Mouse (Mus musculus) adrenal gland, adult (tissue): ENCODE measurements at regions not wholly inside any gene's neighbourhood (a gene's known extent, or its start where the extent isn't known, plus 50 kb on each side); places are given as distances from the start of the nearest gene placed in this dataset.
A peak's percentile ranks its signal among the peaks of the same experiment; 100 is the strongest.

ENCODE experiments used
- DNase-seq, 2 experiments: peaks; one replicate each; pipeline ENCODE4 v3.0.0; 2022 to 2023; ENCODE audit warnings: low spot score in 1 of 2; ENCODE audit not compliant: inconsistent age in 2 of 2

DNA sequence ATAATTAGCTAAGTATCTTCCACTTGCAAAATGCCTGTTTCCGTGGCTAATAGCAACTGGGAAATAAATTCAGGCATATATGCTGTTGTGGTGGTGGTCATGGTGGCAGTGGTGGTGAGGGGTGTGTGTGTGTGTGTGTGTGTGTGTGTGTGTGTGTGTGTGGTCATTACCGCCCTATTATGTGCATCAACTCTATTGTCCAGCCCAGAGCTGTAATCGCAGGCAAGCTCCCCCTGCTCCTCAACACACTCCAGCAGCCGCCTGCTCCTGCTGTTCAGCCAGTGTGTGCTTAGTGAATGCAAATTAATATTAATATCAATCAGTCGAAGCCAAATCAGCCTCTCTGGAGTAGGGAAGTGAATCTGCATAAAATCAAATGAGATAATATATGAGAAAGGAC, 152.9 kb upstream of the Zic3 start:
- no peak for DNase-seq

DNA sequence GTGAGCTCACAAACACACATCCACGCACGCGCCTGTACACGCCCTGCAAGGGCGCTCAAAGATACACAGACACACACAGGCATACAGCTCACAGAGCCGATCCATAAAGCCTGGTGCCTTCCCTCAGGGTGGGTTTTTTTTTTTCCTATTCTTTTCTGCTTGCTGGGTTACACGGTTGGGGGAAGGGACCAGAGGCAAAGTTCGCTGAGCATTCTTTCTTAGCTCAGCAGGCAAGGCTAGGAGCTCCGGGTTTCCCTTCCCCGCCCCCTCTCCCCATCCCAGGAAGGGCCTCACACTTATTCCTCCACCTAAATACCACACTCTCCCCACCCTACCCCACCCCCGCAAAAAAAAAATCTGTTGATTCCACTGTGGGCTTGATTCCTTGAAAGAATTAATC, 105.8 kb upstream of the Zic3 start:
- DNase-seq: no peak

DNA sequence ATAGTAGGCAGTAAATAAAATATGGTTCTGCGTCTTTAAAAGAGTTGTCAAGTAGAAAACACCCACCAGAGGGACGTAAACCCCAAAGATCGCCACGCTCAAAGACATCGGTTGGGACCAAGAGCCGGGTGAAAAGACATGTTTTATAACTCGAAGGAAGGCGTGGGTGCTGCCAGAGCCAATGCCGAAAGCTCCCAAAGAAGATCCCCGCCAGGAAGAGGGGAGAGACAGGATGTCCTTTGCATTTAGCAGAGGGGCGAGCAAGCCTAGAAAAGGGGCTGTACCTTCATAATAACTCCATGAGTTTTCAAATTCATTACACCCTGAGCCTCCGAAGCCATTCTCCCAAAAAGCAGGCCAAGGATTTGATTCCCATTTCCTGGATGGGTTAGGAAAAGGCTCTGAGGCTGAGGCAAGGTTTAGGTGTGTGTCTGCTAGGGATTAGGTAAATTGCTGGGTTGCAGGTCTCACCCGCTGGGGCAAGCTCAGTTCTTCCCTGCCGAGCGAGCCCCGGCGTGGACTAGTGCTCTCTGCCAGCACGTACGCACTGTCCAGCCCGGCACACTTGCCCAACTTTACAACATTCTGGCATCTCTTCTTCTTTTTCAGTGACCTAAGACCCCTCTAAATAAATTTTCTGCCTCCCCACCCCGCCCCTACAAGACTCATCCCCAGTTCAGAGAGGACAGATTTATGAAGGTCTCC, 104.9 kb upstream of the Zic3 start:
- DNase-seq: peak in 1 of 2 experiments; percentile 32

DNA sequence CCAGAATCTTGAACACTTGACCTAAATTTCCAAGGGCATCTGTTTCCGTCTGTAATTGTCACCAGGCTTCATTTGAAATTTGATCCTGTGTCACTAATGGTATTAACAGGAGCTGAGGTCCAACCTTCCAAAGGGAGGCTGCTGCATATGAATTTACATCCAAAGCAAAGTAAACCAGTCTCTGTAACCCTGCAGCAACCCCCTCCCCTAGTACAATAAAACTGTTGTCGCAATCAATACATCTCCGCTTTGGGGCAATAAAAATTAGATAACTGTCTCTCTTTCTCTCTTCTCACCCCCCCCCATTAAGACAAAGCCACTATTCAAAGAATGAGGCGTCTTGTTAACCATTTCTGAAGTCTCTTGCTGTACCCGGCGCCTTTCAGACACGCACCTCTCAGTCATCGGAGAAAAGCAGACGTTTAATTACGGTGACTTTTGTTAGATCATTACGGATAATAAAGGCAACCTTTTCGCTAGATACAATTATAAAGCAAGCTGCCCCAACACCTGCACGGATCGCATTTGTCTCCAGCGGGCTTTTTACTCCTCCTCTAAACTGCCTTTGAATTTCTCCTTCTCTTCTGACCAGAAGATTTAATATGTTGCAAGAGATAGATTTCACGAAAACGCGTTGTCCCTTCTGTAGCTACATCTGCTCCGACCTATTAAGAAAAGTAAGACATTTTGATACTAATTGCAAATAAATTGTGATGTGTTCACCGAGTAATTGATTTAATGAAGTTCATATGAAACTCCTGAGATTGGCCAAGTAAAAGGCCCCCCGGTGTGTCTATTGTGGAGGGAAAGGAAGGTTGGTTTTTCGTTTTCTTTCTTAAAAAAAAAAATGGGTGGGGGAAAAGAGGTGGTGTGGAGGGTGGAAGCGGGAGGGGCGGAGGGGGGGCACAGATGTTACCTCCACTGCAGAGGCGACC, 104.1 kb upstream of the Zic3 start:
- no peak for DNase-seq

DNA sequence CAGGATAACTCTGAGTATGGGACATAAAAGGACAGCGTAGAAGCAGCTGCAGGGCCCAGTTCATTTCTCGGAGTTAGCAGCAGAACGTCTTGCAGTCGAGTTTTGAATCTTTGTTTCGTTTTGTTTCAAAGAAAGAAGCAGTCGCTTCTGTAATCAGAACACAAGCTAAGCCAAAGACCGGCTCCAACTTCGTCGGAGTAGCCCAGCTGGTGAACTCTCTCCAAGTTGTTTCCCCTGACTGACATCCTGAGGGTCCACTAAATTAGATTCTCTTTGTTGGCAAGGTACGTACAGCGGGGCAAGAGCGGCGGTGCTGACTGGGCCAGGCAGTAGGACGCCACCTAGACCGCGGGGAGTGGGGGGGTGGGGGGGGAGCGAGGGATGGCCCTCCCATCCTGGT, 102.6 kb upstream of the Zic3 start:
- peak in 1 of 2 experiments; percentile 54 for DNase-seq

DNA sequence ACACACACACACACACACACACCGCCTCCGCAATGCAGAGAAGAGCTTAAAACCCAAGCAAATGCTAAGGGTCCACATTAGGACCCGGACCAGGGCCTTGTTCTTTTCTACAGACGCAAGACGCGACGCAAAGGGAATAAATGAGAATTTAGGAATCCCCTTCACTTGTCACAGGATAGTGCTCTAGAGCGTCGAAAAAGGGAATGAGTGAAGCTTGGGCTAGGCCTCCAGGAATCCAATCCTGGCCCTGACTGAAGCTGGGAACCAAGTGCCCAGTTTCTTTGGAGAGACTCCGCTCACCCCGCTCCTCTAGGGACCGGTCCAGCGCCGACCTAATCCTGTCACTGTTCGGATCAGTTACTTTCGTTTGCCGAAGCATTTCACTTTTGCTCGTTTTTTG, 102.1 kb upstream of the Zic3 start:
- peak in 1 of 2 experiments; percentile 27 for DNase-seq

DNA sequence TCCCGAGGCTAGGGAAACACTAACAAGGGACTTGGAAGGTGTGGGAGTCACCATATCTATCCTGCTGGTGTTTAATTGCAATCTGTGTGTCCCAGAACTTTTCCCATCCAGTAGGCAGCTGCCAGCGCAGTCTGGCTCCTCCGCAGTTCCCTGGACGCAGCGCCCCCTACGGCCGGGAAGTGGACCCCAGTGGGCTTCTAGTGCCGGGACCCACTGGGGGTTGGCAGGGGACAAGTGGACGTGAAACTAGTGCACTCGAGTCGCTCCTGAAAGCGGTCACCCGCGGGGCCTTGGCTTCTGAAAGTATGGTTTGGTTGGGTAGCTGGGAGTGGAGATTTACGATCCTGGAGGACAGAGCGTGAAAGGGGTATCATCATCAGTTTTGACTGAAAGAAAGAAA, 101.2 kb upstream of the Zic3 start:
- DNase-seq: peak in 1 of 2 experiments; percentile 52

DNA sequence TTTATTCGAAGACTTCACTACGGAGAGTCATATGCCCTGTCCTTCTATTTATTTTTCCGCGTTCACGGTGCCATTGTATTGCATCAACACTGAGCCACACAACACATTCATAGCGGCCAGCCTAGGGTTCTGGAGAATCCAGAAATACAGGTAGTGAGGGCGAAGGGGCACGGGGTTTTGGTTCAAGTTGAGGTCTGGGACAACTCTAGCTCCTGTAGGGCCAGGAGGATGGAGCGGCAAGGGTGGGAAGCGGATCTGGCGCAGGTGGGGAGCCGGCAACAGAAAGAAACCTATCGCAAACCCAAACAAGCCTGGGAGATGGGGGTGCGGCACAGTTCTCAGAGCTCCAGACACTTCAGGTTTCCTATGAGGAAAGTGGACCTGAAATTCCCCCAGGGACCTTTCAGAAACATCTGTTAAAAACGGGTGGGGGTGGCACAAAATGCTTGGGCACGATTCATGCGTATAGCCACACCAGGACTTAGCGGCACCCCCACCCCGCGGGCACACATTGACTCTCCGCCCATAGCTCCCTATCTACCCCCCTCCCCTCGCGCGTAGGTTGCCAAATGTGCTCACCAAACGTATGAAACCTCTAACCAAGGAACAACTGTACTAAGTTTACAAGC, 100.6 kb upstream of the Zic3 start:
- no peak for DNase-seq

DNA sequence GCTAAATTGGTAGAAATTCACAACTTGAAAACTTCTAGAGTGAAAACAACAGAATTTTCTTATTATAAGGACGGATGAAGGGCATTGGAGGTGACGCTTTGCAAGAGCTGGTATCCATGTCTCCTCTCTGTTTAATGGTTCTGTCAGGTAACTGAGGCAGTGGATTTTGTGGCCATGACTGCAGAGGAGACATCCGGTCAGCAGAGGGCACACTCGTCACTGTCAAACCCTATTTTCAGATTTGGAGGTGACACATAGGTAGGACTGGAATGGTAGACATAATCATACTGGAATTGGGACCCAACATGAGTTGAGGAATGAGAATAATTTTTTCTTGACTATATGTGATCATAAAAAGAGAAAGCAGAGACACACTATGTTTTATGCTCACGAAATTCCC, 98.7 kb upstream of the Zic3 start:
- DNase-seq: peak in 1 of 2 experiments; percentile 61

DNA sequence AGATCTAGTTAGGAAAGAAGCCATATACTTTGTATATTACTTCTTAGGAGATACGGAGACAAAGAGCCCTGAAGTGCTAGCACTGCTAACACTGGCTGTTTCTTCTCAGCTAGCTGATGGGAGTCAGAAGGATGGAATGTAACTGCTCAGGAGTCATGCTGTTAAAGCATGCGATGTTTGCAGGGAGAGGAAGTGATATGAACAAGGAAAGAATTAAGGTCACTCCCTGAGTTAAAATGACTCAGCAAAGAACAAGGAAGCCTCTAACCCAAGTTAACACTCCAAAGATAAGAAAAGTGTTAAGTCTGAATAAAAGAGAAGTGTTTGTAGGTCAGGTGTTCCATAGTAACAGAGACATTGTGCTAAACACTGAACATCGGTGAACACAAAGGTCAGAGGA, 86.9 kb upstream of the Zic3 start:
- DNase-seq: no peak

DNA sequence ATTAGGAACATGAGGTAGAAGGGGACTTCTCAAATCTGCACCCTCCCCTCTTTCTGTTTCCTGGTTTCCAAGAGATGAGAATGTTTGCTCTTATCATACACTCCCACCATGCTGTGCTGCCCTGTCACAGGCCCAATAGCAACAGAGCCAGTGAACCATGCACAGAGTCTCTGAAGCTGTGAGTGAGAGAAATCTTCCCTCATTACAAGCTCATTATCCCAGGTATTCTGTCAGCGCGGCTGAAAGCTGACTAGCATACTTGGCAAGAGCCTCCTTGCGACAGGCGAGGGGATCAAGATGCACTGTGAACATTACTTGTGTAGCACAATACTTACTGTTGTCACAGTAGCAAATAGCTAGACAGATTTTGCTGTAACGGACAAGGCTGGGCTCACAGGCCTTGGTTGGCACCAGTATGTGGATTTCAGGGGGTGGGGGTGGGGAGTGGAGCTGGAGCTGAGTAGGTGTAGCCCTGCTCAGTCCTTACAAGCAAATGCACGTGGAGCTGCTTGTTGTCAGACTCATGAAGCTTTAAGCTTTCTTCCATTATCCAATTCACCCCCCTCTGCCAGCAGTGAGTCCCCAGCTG, 84.2 kb upstream of the Zic3 start:
- no peak for DNase-seq

DNA sequence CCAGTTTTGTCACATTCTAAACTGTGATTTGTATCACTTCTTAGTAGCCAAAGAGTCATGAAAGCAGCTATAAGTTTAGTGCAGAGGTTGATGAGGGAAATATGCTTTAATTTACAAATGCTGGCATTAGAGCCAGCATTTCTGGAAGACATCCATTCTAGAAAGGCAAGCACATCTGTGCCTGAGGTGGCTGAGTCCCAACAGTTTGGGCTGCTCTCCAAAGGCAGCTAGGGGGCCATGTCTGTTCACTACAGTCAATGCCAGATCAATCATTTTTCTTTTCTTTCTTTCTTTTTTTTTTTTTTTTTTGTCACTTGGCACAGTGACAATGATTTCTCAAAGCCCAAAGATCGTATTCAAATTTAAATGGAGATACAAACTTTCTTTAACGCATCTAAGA, 71.6 kb upstream of the Zic3 start:
- no peak for DNase-seq

DNA sequence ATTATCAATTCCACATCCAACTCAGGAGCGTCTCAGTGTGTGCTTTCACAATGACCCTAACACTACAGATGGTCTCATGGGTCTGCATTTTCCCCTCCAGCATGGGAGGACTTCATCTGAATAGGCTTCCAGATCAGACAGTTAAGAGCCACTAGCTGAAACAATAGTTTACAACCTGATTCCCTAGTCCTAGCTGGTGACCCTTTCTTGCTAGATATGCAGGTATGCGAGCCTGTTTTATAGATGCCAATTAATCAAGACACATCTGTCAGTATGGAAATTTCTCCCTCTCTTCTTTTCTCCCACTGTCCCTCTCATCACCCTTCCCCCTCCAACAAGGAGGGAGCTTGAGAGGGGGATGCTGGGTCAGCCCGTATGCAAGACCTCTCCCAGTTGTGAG, 71.2 kb upstream of the Zic3 start:
- no peak for DNase-seq

DNA sequence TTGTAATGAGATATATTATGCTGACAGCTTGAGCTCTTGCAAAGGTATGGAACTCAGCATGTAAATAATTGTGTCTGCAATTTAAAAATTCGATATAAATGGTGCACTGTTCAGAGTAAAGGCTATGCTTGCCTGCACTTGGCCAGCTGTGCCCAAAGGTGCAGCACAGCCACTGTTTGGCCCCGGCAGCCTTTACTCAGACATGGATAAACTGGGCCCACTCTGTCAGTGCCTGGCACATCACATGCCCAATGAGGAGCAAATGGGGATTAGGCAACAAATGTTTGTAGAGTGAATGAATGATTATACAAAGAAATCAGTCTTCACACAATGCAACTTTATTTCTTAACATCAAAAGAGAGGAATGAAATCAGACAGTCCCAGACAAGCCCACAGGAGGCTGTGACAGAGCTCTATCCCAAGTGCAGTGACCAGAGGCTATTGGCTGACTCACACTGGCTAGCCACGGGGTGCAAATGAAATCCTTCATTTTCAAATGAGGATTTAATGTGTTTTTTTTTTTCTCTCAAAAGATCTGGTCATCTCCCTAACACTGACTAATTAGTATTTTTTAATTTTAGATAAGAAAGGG, 67.8 kb upstream of the Zic3 start:
- DNase-seq: no peak
